Mouse (Mus musculus) spleen, embryonic (tissue): ENCODE data around the gene 4930544D05Rik.

ENCODE experiments used
- CTCF ChIA-PET: fragments of 350-600 bp; sonication (Branson Sonifier 250); formaldehyde crosslinking; loops from one replicate; lab custom pipeline; 2022; lab: Charles Lee

Gene 4930544D05Rik

GRCm38 (mm10) chr11:70638714-70639278 is 23.1 kb downstream of the 4930544D05Rik start, which contains the start of gene Gp1ba:
TSS of gene Gp1ba (plus strand) at chr11:70639122.
- CTCF ChIA-PET: interaction anchor here (0.6 kb wide), 1 partner anchor 117 kb away, joined by 4 read pairs; no protein-coding TSS in a partner anchor

DNA sequence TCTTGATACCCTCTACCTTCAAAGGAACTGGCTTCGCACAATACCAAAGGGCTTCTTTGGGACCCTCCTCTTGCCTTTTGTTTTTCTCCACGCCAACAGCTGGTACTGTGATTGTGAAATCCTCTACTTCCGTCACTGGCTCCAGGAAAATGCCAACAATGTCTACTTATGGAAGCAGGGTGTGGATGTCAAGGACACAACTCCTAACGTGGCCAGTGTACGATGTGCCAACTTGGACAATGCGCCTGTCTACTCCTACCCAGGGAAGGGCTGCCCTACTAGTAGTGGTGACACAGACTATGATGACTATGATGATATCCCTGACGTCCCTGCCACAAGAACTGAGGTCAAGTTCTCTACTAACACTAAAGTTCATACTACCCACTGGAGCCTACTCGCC is 24.3 kb downstream of the 4930544D05Rik start:
- CTCF ChIA-PET: interaction anchor here (0.5 to 0.7 kb wide), 2 partner anchors 133 to 150 kb away, joined by 3 read pairs; no protein-coding TSS in a partner anchor

- CTCF ChIA-PET: no interaction called here
These were observed 25.6 kb downstream of the 4930544D05Rik start for GRCm38 (mm10) chr11:70641241-70641640.

- CTCF ChIA-PET: no interaction called here
These were observed 27.4 kb downstream of the 4930544D05Rik start for GRCm38 (mm10) chr11:70643051-70643450.

DNA sequence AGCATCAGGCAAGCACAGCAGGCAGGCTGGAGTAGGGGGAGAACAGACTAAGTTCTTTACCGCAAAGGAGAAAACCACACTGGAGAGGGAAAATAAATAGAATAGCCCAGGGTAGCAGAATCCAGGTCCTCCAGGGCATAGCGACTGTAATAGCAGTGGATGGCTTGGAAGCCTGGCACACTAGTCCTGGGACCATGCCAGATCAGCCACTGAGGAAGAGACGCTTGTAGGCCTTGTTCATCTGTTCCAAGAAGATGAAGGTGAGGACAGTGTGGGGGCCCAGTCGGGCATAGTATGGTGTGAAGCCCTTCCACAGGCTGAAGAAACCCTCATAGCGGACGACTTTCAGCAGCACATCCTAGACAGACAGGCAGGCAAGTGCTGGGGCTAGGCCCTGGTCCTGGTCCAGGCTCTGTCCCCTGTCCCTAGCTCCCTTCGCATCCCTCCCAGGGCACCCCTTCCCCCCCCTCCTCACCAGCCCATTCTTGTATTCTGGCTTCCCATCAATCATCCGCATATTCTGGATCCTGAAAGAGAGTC is 29.0 kb downstream of the 4930544D05Rik start:
- CTCF ChIA-PET: no interaction called here

GRCm38 (mm10) chr11:70645461-70646258 is 30.0 kb downstream of the 4930544D05Rik start:
- CTCF ChIA-PET: interaction anchor here (1.6 kb wide), 1 partner anchor 20 kb away, joined by 3 read pairs; no protein-coding TSS in a partner anchor

DNA sequence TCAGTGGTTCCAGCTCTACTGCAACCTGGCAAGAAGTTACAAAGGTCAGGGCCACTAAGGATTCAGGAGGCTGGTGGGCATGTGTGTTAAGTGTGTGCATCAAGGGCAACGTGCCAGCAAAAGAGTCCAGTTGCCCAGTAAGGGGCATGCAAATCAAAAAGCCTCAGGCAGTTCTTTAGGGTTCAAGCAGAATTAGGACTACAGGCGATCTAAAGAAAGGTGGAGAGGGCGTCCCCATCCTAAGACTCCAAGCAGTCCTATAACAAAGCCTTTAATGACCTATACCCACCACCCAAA is 30.6 kb downstream of the 4930544D05Rik start:
- CTCF ChIA-PET: interaction anchor here (1.6 kb wide), 1 partner anchor 21 kb away, joined by 3 read pairs; no protein-coding TSS in a partner anchor

GRCm38 (mm10) chr11:70646691-70647650 is 31.3 kb downstream of the 4930544D05Rik start, which contains the start of the genes Rnf167 and Slc25a11:
TSS of gene Rnf167 (plus strand) at chr11:70647235.
TSS of gene Slc25a11 (minus strand) at chr11:70647479.
- CTCF ChIA-PET: interaction anchor here (1.6 kb wide), 1 partner anchor 21 kb away, joined by 3 read pairs; no protein-coding TSS in a partner anchor

- CTCF ChIA-PET: no interaction called here
These were observed 32.2 kb downstream of the 4930544D05Rik start for GRCm38 (mm10) chr11:70647716-70648420.

DNA sequence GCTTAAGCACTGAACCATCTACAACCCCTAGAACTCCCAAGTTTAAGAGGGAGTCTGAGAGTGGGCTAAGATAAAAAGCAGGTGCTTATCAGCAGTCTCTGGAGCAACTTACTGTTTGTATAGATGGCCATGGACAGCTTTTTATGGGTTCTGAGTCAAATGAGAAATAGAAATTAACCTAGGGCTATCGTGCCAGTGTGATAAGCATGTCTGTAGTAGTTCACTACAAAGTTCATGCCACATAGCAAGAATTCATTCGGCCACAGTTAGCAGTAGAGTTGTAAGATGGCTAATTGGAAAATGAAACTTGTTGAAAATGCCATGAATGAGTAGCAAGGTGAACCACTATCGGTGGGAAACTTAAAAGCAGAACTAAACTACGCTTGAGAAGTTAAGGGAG is 32.9 kb downstream of the 4930544D05Rik start:
- CTCF ChIA-PET: no interaction called here

DNA sequence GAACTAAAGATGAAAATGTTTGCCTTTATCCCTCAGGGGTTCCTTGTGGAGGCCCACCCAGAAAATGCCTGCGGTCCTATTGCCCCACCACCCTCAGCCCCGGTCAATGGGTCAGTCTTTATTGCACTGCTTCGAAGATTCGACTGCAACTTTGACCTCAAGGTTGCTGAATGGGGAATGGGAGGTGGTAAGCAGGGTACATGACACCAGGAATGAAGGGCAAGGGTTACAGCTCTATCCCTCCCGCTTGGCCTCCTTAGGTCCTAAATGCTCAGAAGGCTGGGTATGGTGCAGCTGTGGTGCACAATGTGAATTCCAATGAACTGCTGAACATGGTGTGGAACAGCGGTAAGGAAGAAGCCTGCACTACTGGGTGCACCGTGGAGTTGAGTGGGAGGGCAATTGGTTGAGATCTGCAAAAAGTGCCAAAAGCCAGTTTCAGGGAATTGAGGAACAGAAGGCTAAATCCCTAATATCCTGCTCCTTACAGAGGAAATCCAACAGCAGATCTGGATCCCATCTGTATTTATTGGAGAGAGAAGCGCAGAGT is 33.6 kb downstream of the 4930544D05Rik start:
- CTCF ChIA-PET: no interaction called here

DNA sequence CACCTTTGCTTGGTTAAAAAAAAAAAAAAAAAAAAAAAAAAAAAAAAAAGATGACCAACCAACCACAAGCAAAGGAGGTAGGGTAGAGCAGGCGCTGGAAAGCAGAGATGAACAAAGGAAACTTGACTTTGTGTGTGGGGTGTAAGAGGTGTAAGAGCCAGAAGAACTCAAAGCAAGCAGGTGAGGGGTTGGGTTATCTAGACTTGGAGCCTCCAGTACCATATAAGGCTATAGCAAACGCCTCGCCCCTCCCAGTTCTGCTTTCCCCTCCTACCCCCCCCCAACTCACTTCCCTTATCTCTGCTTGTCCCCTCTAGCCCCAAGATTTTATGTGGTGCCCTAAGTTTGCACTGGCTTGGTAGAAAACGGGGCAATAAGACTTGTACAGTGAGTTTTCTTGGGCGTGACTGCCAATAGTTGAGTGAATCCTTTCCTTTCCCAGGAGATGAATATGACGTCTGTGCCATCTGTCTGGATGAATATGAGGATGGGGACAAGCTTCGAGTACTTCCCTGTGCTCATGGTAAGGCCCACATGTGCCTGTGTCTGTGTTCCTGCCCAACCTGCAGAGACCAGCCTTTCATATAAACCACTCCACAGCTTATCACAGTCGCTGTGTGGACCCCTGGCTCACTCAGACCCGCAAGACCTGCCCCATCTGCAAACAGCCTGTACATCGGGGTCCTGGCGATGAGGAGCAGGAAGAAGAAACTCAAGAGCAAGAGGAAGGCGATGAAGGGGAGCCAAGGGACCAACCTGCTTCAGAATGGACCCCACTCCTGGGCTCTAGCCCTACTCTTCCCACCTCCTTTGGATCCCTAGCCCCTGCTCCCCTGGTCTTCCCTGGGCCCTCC is 34.9 kb downstream of the 4930544D05Rik start:
- CTCF ChIA-PET: no interaction called here

DNA sequence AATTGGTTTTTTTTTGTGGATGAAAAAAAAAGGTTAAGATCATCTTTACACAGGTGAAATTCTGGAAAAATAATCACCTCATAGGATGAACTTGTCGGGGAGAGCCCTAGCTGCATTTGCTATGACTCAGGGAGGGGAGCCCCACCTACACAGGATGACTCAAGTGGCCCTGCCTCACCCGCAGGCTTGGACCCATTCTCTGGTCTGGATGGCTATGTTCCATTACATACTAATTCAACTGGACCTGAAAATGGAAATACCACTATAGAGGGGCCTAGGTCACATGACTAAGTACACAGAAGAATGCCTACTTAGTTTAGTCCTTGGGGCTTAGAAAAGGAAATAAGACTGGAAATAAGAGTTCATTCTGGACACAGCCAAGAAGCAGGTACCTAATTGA is 35.7 kb downstream of the 4930544D05Rik start:
- CTCF ChIA-PET: no interaction called here

DNA sequence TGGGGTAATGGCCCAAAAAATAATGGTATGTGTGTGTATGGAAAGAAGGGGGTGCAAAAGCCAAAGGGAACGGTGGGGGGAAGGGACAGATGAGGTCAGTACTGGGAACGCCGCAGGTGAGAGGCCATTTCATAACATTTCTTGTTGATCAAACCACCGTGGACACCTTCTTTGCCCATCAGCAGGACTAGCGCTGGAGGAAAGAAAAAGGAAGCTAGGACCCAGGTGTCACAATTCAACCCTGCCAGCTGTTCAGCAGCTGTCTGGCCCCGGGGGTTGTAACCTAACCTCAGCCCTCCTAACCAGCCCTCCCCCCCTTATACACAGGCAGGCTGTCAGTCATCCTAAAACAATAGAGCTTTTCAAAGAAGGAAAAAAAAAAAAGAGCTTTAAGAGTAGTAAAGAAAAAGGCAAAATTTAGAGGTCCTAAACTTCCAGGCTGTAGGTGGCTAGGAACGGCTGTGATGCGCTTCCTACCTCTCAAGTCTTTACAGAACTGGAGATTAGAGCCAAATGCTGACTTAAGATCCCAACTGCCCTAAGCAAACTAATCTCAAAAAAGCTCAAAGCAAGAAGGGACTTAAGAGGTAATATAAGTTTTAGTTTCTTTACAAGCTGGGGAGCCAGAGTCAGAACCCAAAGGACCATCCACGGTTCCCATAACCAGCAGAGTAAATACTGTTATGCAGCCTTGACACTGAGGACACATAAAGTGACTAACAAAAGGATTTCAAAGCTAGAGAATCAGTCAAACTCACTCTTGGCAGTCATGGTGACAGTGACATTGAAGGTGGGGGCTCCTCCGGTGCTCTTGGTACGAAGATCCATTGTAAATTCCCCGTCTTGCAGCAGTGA is 36.6 kb downstream of the 4930544D05Rik start:
- CTCF ChIA-PET: interaction anchor here (0.8 kb wide), 1 partner anchor 48 kb away, joined by 3 read pairs; the partner anchor contains the start of genes Inca1 and Kif1c

DNA sequence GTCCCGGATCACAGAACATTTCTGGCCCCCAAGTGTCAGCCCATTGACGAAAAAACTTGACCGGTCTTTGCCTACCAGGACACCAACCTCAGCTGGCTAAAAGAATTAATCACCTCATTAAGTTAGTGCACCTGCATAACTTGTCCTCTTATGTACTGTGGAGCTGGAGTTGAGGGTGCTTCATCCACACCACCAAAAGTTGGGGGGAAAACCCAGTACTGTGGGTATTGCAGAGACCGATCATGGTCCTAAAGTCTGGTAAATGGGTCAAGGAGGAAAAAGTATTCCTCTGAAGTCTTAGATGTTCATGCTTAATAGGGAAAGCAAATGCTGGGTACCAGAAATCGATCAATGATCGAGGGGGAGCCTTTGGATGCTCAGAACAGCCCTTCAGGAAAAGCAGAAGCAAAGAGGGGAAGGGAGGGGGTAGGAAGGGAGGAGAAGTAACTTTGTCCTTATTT is 37.3 kb downstream of the 4930544D05Rik start:
- CTCF ChIA-PET: interaction anchor here (0.8 kb wide), 1 partner anchor 47 kb away, joined by 3 read pairs; the partner anchor contains the start of genes Inca1 and Kif1c

- CTCF ChIA-PET: interaction anchor here (0.7 to 1.0 kb wide), 2 partner anchors 127 to 161 kb away, joined by 3 read pairs; no protein-coding TSS in a partner anchor
These were observed 37.9 kb downstream of the 4930544D05Rik start for GRCm38 (mm10) chr11:70653345-70654197.
